Mouse (Mus musculus) lung, postnatal 10 days (tissue): ENCODE results near the gene Thrb.

Experiments used
- DNase-seq: peaks from one replicate; pipeline ENCODE4 v3.0.0; 2021

Thrb gene

DNA sequence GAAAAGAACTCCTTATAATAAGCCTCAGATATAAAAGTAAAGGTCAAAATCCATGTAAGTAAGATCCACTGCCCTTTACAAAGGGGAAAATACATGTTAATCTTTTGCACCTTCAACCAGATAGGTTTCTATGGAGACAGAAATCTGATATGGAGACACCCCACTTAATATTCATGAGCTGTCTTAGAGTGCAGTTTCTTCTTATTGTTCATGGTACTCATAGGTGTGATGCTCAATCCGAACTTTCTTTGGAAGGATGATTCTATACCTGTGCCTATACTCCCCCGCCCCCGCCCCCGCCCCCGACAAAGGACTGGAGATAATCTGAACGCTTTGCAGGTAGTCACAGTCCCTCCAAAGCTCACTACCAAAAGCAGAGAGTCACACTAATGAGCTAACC is 312.6 kb downstream of the Thrb start:
- DNase-seq = no peak

- DNase-seq = no peak
Measured at GRCm38 (mm10) chr14:17975786-17976185, 315.7 kb downstream of the Thrb start.

- no peak for DNase-seq
Measured at GRCm38 (mm10) chr14:17978259-17978658, 318.2 kb downstream of the Thrb start.

DNA sequence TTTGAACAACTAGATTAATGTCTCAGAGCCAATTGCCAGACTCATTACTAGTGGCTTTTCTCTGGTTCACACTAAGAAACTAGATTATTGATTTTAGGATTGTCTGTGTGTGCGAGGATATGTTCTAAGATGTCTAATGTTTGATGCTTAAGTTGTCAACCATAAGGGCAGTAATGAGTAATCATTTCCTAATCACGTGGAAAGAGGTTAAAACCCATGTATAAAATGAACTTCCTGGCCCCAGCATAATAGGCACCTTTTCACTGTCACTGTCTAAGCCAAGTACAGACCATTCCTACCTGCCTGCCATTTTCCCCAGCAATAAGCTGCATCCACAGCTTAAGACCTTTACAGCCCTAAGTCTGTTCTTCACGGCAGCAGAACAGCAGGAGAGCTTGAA is 321.2 kb downstream of the Thrb start:
- no peak for DNase-seq

DNA sequence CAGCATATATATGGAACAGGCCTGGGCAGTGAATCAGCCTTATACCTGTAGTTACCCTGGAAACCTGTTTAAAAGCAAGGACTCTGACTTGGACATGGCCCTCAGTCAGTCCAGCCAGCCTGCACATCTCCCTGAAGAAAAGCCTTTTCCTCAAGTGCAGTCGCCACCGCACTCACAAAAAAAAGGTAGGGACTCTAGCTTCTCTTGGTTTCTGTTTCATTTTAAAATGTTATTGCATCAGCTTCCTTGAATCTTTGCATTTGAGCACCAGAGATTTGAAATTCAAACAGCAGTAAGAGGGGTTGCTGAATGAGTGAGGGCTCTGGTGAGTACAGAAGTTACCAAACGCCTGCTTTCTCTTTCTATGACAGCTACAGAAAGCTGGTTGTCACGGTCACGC is 322.0 kb downstream of the Thrb start:
- no peak for DNase-seq

GRCm38 (mm10) chr14:17983390-17983789 is 323.3 kb downstream of the Thrb start:
- DNase-seq = no peak

DNA sequence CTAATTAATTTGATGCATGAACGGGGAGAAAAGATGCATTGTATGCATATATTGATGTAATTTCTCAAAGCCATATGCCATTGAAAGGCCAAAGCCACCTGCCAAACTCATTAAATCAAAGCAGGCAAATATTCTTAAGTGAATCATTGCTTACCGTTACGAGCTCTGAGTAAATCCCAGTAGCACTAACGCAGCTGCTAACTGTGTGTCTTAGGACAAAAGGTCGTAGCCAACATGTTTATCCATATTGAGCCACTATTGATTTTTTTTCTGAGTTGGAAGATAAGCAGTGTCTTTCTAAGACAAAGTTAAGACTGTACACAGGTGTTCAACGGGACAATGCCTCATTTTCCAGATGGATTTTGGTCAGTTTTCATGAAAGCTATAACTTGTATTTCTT is 323.8 kb downstream of the Thrb start:
- no peak for DNase-seq

- no peak for DNase-seq
Measured at GRCm38 (mm10) chr14:17988580-17988979, 328.5 kb downstream of the Thrb start.

DNA sequence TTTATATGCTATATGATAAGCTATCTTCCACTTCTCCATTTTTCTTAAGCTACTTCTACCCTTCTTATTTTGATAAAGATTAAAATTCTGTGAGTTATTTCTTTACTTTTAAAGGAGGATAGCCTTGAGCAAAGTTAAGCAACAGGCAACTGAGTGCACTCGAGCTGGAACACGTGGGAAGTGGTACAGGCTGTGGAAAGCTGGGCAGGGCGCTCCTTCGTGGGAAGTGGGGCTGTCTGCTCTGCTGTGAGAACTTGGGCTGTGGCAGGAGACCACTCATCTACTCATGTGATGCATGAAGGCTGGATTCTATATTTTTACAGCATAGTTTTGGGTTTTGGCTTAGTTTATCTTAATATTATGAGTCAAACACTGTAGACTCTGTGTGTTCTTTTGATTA is 329.1 kb downstream of the Thrb start:
- peak; percentile 9 for DNase-seq

- no peak for DNase-seq
Measured at GRCm38 (mm10) chr14:17990186-17990585, 330.1 kb downstream of the Thrb start.

- DNase-seq = no peak
Measured at GRCm38 (mm10) chr14:18001886-18002285, 341.8 kb downstream of the Thrb start.

GRCm38 (mm10) chr14:18003686-18004085 is 343.6 kb downstream of the Thrb start:
- DNase-seq = no peak

DNA sequence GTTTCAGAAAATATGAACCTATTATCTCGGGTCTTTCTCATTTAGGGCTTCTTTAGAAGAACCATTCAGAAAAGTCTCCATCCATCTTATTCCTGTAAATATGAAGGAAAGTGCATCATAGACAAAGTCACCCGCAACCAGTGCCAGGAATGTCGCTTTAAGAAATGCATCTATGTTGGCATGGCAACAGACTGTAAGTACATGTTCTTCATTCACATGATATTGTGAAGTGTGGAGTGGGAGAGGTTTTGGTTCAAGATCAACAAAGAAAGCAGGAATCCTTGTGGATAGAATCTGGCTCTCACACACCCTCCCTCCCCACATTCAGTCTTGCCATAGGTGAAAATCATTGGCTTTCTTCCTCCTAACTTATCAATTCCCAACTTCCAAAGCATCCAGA is 348.5 kb downstream of the Thrb start:
- DNase-seq = no peak

DNA sequence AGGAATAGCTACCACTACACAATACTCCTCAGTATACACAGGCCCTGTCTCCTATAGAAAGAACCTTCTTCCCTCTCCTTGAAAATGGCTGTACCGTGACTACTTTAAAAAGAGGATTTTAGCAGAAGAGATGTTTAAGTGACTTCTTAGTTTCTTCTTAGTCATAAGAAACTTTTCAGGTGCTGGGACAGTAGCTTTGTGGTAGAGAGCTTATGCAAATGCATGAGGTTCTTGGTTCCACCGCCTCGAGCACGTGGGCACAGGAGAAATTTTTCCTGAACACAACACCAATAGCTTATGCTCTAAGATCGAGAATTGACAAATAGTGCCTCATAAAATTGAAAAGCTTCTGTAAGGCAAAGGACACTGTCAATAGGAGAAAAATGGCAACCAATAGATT is 356.5 kb downstream of the Thrb start:
- DNase-seq = no peak

GRCm38 (mm10) chr14:18020128-18020527 is 360.1 kb downstream of the Thrb start:
- no peak for DNase-seq

DNA sequence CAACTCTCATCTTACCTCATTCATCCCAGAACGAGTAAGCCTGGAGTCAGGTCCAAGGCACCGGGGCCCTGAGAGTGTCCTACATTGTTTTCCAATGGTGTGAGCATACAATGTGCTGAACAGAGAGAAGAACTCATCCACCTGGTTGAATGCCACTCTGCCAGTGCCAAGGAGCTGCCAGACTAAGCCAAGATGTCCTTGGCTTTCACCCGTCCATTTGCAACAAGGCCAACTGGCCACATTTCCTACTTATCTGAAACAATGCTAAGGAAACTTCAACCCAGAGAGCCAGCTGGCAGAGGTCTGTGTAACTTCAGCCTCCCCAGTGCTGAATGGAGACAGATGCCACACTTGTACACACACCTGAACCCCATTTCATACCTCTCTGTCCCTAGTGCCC is 360.6 kb downstream of the Thrb start:
- DNase-seq = no peak

DNA sequence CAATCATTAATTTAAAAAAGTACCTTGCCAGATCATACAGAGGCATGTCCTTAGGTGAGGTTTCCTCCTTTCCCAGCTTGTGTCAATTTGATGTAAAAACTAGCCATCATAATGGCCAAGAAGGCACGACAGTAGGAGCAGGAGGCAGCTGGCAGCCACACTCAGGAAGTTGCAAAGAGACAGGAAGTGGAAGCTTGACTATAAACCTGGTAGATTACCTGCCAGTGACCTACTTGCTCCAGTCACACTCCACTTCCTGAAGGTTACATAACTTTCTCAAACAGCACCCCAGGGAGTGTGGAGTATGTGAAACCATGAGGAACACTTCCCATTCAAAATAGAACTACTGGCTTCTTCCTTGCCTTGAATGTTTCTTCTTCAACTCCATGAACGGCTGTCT is 361.7 kb downstream of the Thrb start:
- no peak for DNase-seq

GRCm38 (mm10) chr14:18022351-18022750 is 362.3 kb downstream of the Thrb start:
- no peak for DNase-seq

GRCm38 (mm10) chr14:18027867-18028266 is 367.8 kb downstream of the Thrb start:
- no peak for DNase-seq

- no peak for DNase-seq
Measured at GRCm38 (mm10) chr14:18029181-18029932, 369.3 kb downstream of the Thrb start.

DNA sequence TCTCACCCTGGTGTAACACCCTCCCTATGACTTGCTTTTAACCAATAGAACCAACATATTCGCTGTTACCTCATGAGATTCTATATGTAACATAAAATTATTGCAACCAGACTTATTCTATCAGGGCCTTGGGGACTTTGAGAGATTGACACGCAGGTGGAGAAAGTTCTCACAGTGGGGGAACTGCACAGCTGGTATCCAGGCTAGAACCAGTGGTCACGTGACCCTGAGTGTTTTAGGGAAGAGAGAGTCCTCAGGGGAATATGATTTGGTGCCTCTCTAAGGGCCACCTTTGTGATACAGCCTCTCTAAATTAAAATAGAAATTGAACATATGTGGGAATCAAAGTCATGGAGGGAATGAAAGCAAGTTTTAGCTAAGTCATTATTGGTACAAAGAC is 371.9 kb downstream of the Thrb start:
- no peak for DNase-seq

GRCm38 (mm10) chr14:18036573-18036972 is 376.5 kb downstream of the Thrb start:
- DNase-seq = no peak

DNA sequence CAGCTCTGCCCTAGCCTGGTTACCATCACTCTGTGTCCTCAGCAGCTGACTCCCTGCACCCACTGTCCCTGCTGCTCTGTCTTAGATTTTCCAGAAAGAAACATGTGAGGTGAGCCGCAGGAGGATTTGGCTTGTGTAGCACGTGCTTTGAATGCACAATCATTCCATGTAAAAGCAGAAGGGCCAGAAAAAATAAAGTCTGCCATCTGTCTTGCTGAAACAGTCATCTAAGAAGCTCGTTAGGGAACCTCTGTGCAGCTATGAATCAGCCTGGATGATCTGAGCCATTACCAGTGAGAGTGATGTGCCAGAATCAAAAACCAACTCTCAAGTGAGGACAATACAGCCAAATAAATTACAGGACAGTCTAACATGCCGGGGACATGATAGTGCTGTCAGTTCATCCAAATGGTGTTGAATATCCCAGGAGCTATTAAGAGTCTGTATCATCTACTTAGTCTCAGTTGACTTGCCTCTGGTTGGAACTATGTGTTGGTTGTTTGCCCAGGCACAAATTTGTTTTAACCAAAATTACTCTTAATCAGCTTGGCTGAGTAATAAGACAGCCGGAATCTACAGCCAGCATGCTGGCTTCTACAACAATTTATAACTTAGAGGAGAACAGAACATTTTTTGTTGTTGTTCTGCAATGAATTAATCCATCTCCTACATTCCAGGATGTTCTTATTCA is 402.2 kb downstream of the Thrb start:
- DNase-seq = no peak
